In the genomic region with DNA sequence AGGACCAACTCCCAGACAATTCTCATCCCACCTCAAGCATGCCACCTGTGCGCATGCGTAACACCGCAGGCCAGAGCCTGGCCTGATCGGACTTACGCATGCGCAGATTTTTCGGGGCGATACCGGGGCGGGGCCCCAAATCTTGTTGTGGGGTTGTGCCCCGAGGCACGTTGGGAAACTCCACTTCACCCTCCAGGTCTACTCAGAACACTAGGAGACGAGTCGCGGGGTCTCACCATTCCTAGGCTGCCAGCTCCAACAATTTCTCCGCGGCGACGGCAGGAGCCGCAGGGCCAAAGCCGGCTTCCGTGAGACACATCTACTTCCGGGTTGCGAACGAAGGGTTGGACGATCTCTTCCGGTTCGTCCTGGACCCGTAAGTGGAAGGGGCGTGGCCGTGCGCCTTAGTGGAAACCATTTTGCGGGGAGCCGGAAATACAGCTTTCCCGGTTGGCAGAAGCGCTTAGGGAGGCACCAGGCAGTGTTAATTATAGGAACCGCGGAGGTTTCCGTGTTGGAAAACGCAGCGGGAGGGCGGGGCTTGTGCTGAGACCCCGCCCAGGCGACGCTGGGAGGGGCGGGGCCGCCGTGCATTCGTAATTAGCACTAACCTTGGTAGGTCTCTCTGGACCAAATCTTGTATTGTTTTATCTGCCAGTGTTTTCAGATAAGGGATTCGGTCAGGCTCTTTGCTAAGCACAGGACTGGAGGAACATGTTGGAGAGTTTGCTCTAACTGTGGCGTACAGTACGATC, we compare ENCODE assay signal across 8 mouse cellular contexts. TPM values are rescaled to one million over a fixed set of nuclear protein-coding genes. Genes with fewer than 3 reads are reported as not detected.
DNase-seq lines count a peak whose midpoint lies in the region; ATAC-seq and TF ChIP-seq lines count a peak whose summit lies in the region.

A gene (minus strand): TSS at position 336 of the 755 bp plus-strand sequence.

- peaks cover 33% of the 10 kb centered on the region for H3K36me3 ChIP-seq in embryonic facial prominence, embryonic 13.5 days
- peaks cover 2% of the 10 kb centered on the region; the same call in 1 of the 2 replicates for H3K36me3 ChIP-seq in kidney, adult 2 months (ENCODE audit: control insufficient read depth, insufficient read depth, low read length)
- H3K36me3 ChIP-seq in limb, embryonic 12.5 days = peaks cover 33% of the 10 kb centered on the region
- H3K36me3 ChIP-seq in midbrain, embryonic 15.5 days (replicated peaks) = peaks cover 13% of the 10 kb centered on the region
- H3K36me3 ChIP-seq in spleen, adult 2 months (ENCODE audit: control insufficient read depth, insufficient read depth, low read length) = peaks cover 14% of the 10 kb centered on the region

- H3K4me3 ChIP-seq in embryonic facial prominence, embryonic 13.5 days = peak within 1 kb of the TSS; percentile 57
- peak within 1 kb of the TSS; percentile 92 for H3K4me3 ChIP-seq in kidney, adult 2 months (ENCODE audit: insufficient read depth, low read depth, low read length)
- peak within 1 kb of the TSS; percentile 61 for H3K4me3 ChIP-seq in limb, embryonic 12.5 days (replicated peaks)
- H3K4me3 ChIP-seq in midbrain, embryonic 15.5 days = peak within 1 kb of the TSS; percentile 59
- peak within 1 kb of the TSS; percentile 93 for H3K4me3 ChIP-seq in spleen, adult 2 months (ENCODE audit: extremely low read depth, insufficient read depth, insufficient read length)

- no peak for TF ChIP-seq POLR2A in kidney, adult 2 months (IDR thresholded peaks at IDR 0.05; ENCODE audit: low read depth, low read length)
- peak; percentile 13 for TF ChIP-seq POLR2A in spleen, adult 2 months (IDR thresholded peaks at IDR 0.05; ENCODE audit: low read depth, low read length)

- peaks cover 15% of the 10 kb centered on the region for H3K4me1 ChIP-seq in embryonic facial prominence, embryonic 13.5 days
- H3K4me1 ChIP-seq in kidney, adult 2 months (ENCODE audit: control insufficient read depth, insufficient read depth, low read length) = no peaks in the 10 kb centered on the region; the same call in 1 of the 2 replicates
- H3K4me1 ChIP-seq in limb, embryonic 12.5 days (replicated peaks) = peaks cover 10% of the 10 kb centered on the region; the same call in 1 of the 2 replicates
- peaks cover 25% of the 10 kb centered on the region for H3K4me1 ChIP-seq in midbrain, embryonic 15.5 days
- H3K4me1 ChIP-seq in spleen, adult 2 months (ENCODE audit: control insufficient read depth, insufficient read depth, insufficient read length) = peaks cover 8% of the 10 kb centered on the region; the same call in 1 of the 2 replicates

- under 1% methylated on average over 52 of the region's 52 CpGs for WGBS in embryonic facial prominence, embryonic 13.5 days
- under 1% methylated on average over 52 of the region's 52 CpGs for WGBS in kidney, adult 2 months
- under 1% methylated on average over 52 of the region's 52 CpGs for WGBS in limb, embryonic 12.5 days
- under 1% methylated on average over 52 of the region's 52 CpGs for WGBS in midbrain, embryonic 15.5 days
- under 1% methylated on average over 52 of the region's 52 CpGs for WGBS in spleen, adult 2 months

- H3K4me2 ChIP-seq in embryonic facial prominence, embryonic 13.5 days = peak within 1 kb of the TSS; percentile 69
- peak within 1 kb of the TSS; percentile 73 for H3K4me2 ChIP-seq in limb, embryonic 12.5 days
- peak within 1 kb of the TSS; percentile 79 for H3K4me2 ChIP-seq in midbrain, embryonic 15.5 days

- peak; percentile 95 for DNase-seq in 3134 (ENCODE audit: extremely low read depth, insufficient read length, low spot score)
- DNase-seq in adrenal gland, postnatal 36 days = peak; percentile 96 to 97
- DNase-seq in heart, adult 18-20 months = peak; percentile 99
- peak; percentile 99 for DNase-seq in kidney, adult 2 months
- peak; percentile 93 to 98 for DNase-seq in spleen, adult 2 months (ENCODE audit: low read depth in 1 of 2, low spot score in 2 of 2)

- peak within 1 kb of the TSS; percentile 73 for H3K9ac ChIP-seq in embryonic facial prominence, embryonic 13.5 days
- H3K9ac ChIP-seq in limb, embryonic 12.5 days (replicated peaks) = peak within 1 kb of the TSS; percentile 65
- H3K9ac ChIP-seq in midbrain, embryonic 15.5 days = peak within 1 kb of the TSS; percentile 65

- H3K27ac ChIP-seq in embryonic facial prominence, embryonic 13.5 days = peak within 1 kb of the TSS; percentile 97
- H3K27ac ChIP-seq in kidney, adult 2 months (ENCODE audit: insufficient read depth, low read depth, low read length) = peak within 1 kb of the TSS; percentile 98
- H3K27ac ChIP-seq in limb, embryonic 12.5 days = peak within 1 kb of the TSS; percentile 95
- peak within 1 kb of the TSS; percentile 93 for H3K27ac ChIP-seq in midbrain, embryonic 15.5 days
- peak within 1 kb of the TSS; percentile 95 for H3K27ac ChIP-seq in spleen, adult 2 months (ENCODE audit: insufficient read depth, low read length)

- peak; percentile 90 for ATAC-seq in embryonic facial prominence, embryonic 13.5 days (ENCODE audit: insufficient number of reproducible peaks, insufficient read depth, low FRiP score, low TSS enrichment, low read depth)
- peak; percentile 82 for ATAC-seq in limb, embryonic 12.5 days (ENCODE audit: insufficient number of reproducible peaks, insufficient read depth, low FRiP score, low TSS enrichment, low read depth)
- peak; percentile 94 for ATAC-seq in midbrain, embryonic 15.5 days (replicated peaks)

- no peak for TF ChIP-seq CTCF in kidney, adult 2 months (conservative IDR thresholded peaks at IDR 0.05; ENCODE audit: insufficient read depth, insufficient read length, low read depth, low read length)
- no peak for TF ChIP-seq CTCF in spleen, adult 2 months (IDR thresholded peaks at IDR 0.05; ENCODE audit: extremely low read depth, insufficient read depth, insufficient read length, insufficient replicate concordance)

- H3K9me3 ChIP-seq in embryonic facial prominence, embryonic 13.5 days = no peaks in the 10 kb centered on the region
- no peaks in the 10 kb centered on the region for H3K9me3 ChIP-seq in limb, embryonic 12.5 days
- H3K9me3 ChIP-seq in midbrain, embryonic 15.5 days = no peaks in the 10 kb centered on the region

- H3K27me3 ChIP-seq in embryonic facial prominence, embryonic 13.5 days = no peaks in the 10 kb centered on the region
- no peaks in the 10 kb centered on the region for H3K27me3 ChIP-seq in kidney, adult 2 months (replicated peaks; ENCODE audit: control insufficient read depth, insufficient read depth, low read length)
- H3K27me3 ChIP-seq in limb, embryonic 12.5 days = no peaks in the 10 kb centered on the region
- H3K27me3 ChIP-seq in midbrain, embryonic 15.5 days (replicated peaks) = no peaks in the 10 kb centered on the region
- no peaks in the 10 kb centered on the region for H3K27me3 ChIP-seq in spleen, adult 2 months (ENCODE audit: control insufficient read depth, insufficient read depth, low read length)

RNA-seq across cellular contexts. Expression of the gene that starts here (rescaled TPM):
- total RNA-seq in adrenal gland, postnatal 36 days (2021) = 10 to 100 TPM; 37.8 to 48.2 TPM
- 131 and 146 TPM in 2 replicates for polyA plus RNA-seq in embryonic facial prominence, embryonic 13.5 days (2015; fragmentation: Nextera tagmentation; extraction: Ambion mirVana)
- total RNA-seq in heart, adult 18-20 months (2021) = 10 to 100 TPM; 37.3 to 40.1 TPM
- polyA plus RNA-seq in kidney, adult 2 months (2012; rRNA removed) = 70.6 and 81.3 TPM in 2 replicates
- 154 and 158 TPM in 2 replicates for polyA plus RNA-seq in limb, embryonic 12.5 days (2016; fragmentation: Nextera tagmentation; extraction: Ambion mirVana)
- polyA plus RNA-seq in midbrain, embryonic 15.5 days (2015; fragmentation: Nextera tagmentation; extraction: Ambion mirVana) = 213 and 225 TPM in 2 replicates
- 48.5 and 63.1 TPM in 2 replicates for polyA plus RNA-seq in spleen, adult 2 months (2012; rRNA removed)

Comparison
In these comparisons a context has a peak if more than half of its experiments do, and no peak if none do; other contexts are left out.
1. Peak in every context shown above with its lines: DNase-seq, ATAC-seq, H3K4me3 ChIP-seq and H3K27ac ChIP-seq.